7 mouse cellular contexts compared by ENCODE assay signal in the genomic region with DNA sequence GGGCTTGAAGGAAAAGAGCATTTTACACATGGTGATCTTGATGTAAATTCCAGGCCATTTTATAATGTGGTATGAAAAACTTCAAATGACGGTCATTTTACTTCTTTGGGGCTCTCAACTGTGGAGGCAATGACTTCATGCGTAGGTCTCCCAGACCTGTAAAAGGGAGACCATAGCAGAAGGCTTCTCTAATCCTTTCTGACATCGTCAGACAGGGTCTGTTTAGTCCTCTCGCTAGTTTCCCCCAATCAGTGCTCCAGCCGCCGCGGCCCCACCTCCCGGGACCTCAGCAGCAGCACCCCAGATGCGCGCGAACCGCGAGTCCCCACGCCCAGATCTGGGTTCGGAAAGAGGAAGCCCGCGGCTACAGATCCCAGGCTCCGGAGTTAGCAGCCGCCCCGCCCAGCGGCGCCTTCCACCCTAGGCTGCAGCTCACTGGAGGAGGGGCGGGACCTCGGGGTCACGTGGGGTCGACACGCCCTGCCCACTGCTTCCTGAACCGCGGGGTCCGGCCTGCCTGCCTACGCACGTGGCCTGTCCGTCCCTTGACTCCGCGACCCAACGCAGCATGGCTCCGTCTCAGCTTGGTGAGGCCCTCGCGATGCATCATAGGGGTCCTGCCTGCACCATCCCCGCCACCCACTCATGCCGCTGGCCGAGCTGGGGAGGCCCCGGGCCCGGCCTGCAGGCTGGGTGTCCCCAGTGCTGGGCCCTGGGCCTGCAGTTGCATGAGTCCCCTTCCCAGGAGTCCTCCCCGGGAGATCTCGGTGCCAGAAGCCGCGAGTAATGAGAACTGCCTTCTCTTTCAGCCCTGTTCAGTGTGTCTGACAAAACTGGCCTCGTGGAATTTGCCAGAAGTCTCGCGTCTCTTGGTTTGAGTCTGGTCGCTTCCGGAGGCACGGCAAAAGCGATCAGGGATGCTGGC. TPM values are rescaled to one million over a fixed set of nuclear protein-coding genes. Genes with fewer than 3 reads are reported as not detected.
DNase-seq lines count a peak whose midpoint lies in the region; ATAC-seq lines count a peak whose summit lies in the region.

Atic (plus strand) TSS at position 463 of the 925 bp plus-strand sequence.

- peak within 1 kb of the TSS; percentile 78 for H3K9ac ChIP-seq in intestine, embryonic 15.5 days

- peak within 1 kb of the TSS; percentile 84 for H3K27ac ChIP-seq in intestine, embryonic 15.5 days
- peak within 1 kb of the TSS; percentile 90 for H3K27ac ChIP-seq in midbrain, embryonic 10.5 days (replicated peaks)

- H3K4me3 ChIP-seq in intestine, embryonic 15.5 days (replicated peaks): peak within 1 kb of the TSS; percentile 64
- H3K4me3 ChIP-seq in midbrain, embryonic 10.5 days: peak within 1 kb of the TSS; percentile 74

- peak; percentile 100 for ATAC-seq in intestine, embryonic 15.5 days

- no peaks in the 10 kb centered on the region for H3K9me3 ChIP-seq in intestine, embryonic 15.5 days
- H3K9me3 ChIP-seq in midbrain, embryonic 10.5 days (replicated peaks): peaks cover 4% of the 10 kb centered on the region; the same call in 1 of the 2 replicates

- intact Hi-C loops in gastrocnemius, postnatal 36 days (cut with DNase I): no loop called here
- intact Hi-C loops in left cerebral cortex, postnatal 25 days (cut with DNase I): no loop called here

- 0 out of 2 replicates have a peak, but pooled peaks cover 3% of the 10 kb centered on the region for H3K4me1 ChIP-seq in intestine, embryonic 15.5 days (replicated peaks)
- H3K4me1 ChIP-seq in midbrain, embryonic 10.5 days: peaks cover 14% of the 10 kb centered on the region

- under 1% methylated on average over 55 of the region's 55 CpGs for WGBS in intestine, embryonic 15.5 days
- 1% methylated on average over 55 of the region's 55 CpGs for WGBS in midbrain, embryonic 10.5 days

- H3K4me2 ChIP-seq in intestine, embryonic 15.5 days (replicated peaks): peak within 1 kb of the TSS; percentile 86

- no peaks in the 10 kb centered on the region for H3K27me3 ChIP-seq in intestine, embryonic 15.5 days (replicated peaks)
- no peaks in the 10 kb centered on the region for H3K27me3 ChIP-seq in midbrain, embryonic 10.5 days (ENCODE audit: low read depth, poor library complexity, severe bottlenecking)

- peak; percentile 96 for DNase-seq in adrenal gland, adult 2 months
- DNase-seq in embryo, embryonic 11.5 days (ENCODE audit: low read depth, low spot score): peak; percentile 89
- peak; percentile 85 to 89 for DNase-seq in gastrocnemius, postnatal 36 days
- DNase-seq in left cerebral cortex, postnatal 25 days (ENCODE audit: low spot score in 2 of 2): peak; percentile 82 to 89
- peak; percentile 94 for DNase-seq in midbrain, embryonic 10.5 days (ENCODE audit: low spot score)
- DNase-seq in right cerebral cortex, postnatal 4 days: peak; percentile 80

- H3K36me3 ChIP-seq in intestine, embryonic 15.5 days: peaks cover 14% of the 10 kb centered on the region
- peaks cover 37% of the 10 kb centered on the region for H3K36me3 ChIP-seq in midbrain, embryonic 10.5 days

RNA-seq across cellular contexts. Expression of gene Atic, which starts in this region (rescaled TPM):
- 10 to 100 TPM; 51.5 to 70.9 TPM for total RNA-seq in adrenal gland, adult 2 months (2021)
- 19.3 and 26.3 TPM in 2 replicates for polyA plus RNA-seq in adrenal gland, adult 2 months (2012; rRNA removed)
- total RNA-seq in gastrocnemius, postnatal 36 days (2021): 10 to 100 TPM; 19.4 to 24.1 TPM
- 80.0 and 83.3 TPM in 2 replicates for polyA plus RNA-seq in intestine, embryonic 15.5 days (2015; fragmentation: Nextera tagmentation; extraction: Ambion mirVana)
- total RNA-seq in left cerebral cortex, postnatal 25 days (2021): 10 to 100 TPM; 31.4 to 34.3 TPM
- 54.0 and 65.9 TPM in 2 replicates for polyA plus RNA-seq in midbrain, embryonic 10.5 days (2016; fragmentation: Nextera tagmentation; extraction: Ambion mirVana)

Comparison
In these comparisons a context has a peak if more than half of its experiments do, and no peak if none do; other contexts are left out.
1. Peak in every context shown above with its lines: DNase-seq, ATAC-seq, H3K4me3 ChIP-seq and H3K27ac ChIP-seq.